Mouse (Mus musculus) forebrain, embryonic 13.5 days (tissue): ENCODE measurements at regions not wholly inside any gene's neighbourhood (a gene's known extent, or its start where the extent isn't known, plus 50 kb on each side); places are given as distances from the start of the nearest gene placed in this dataset.

Source experiments
- ATAC-seq: fragments of 200-750 bp; cut with Nextera tagmentation; 2 replicates; pipeline ENCODE4 v1.8.0; 2017
- H3K27ac ChIP-seq: fragments of 300-500 bp; sonication (generic); 2 replicates; pipeline ENCODE4 v1.5.1; 2015; ENCODE audit warnings: inconsistent platforms, mild to moderate bottlenecking, moderate library complexity
- H3K27me3 ChIP-seq: fragments of 300-500 bp; sonication (generic); 2 replicates; pipeline ENCODE4 v1.6.1; 2015; ENCODE audit warnings: mild to moderate bottlenecking, inconsistent platforms
- H3K36me3 ChIP-seq: fragments of 300-500 bp; sonication (generic); 2 replicates; pipeline ENCODE4 v1.6.1; 2015; ENCODE audit warnings: mild to moderate bottlenecking, inconsistent platforms; ENCODE audit not compliant: poor library complexity, severe bottlenecking
- H3K4me1 ChIP-seq: fragments of 300-500 bp; sonication (generic); 2 replicates; pipeline ENCODE4 v1.6.1; 2015; ENCODE audit warnings: inconsistent platforms
- H3K4me2 ChIP-seq: fragments of 300-500 bp; sonication (generic); 2 replicates; pipeline ENCODE4 v1.6.1; 2015; ENCODE audit warnings: inconsistent platforms, mild to moderate bottlenecking, moderate library complexity
- H3K4me3 ChIP-seq: fragments of 300-500 bp; sonication (generic); 2 replicates; pipeline ENCODE4 v1.5.1; 2015; ENCODE audit warnings: mild to moderate bottlenecking, inconsistent platforms
- H3K9ac ChIP-seq: fragments of 300-500 bp; sonication (generic); 2 replicates; pipeline ENCODE4 v1.6.1; 2015; ENCODE audit warnings: mild to moderate bottlenecking, inconsistent platforms
- H3K9me3 ChIP-seq: fragments of 300-500 bp; sonication (generic); replicated peaks from 2 replicates; pipeline ENCODE4 v1.6.1; 2016; ENCODE audit warnings: inconsistent platforms
- WGBS: fragments of 180-500 bp; shearing (Covaris S2); methylation state at CpG from one replicate; pipeline ENCODE4 v1.1.7; 2015; 5-methylcytosine and 5-hydroxymethylcytosine counted together

GRCm38 (mm10) chr14:29837063-29837462, 115.4 kb upstream of the Cacna2d3 start:
- 53% methylated on average over 1 of the region's 1 CpGs for WGBS

GRCm38 (mm10) chr14:29839576-29839975, 117.9 kb upstream of the Cacna2d3 start:
- Histone ChIP-seq H3K4me3 (no peak overlapping the region), H3K27ac (no peak overlapping the region), H3K9ac (no peak overlapping the region), H3K4me1 (no peaks in the 10 kb centered on the region), H3K9me3 (no peaks in the 10 kb centered on the region), H3K4me2 (no peak overlapping the region), H3K36me3 (no peaks in the 10 kb centered on the region), H3K27me3 (no peaks in the 10 kb centered on the region)
- ATAC-seq, result no peak
- WGBS, result 86% methylated on average over 3 of the region's 3 CpGs

More at GRCm38 (mm10) chr14:29837063-29837462, 115.4 kb upstream of the Cacna2d3 start:
- H3K27me3 ChIP-seq, result no peaks in the 10 kb centered on the region
- H3K4me1 ChIP-seq, result no peaks in the 10 kb centered on the region
- no peak overlapping the region for H3K4me3 ChIP-seq
- ATAC-seq, result no peak
- no peak overlapping the region for H3K9ac ChIP-seq
- H3K36me3 ChIP-seq, result no peaks in the 10 kb centered on the region
- no peaks in the 10 kb centered on the region for H3K9me3 ChIP-seq
- H3K27ac ChIP-seq, result no peak overlapping the region
- H3K4me2 ChIP-seq, result no peak overlapping the region

DNA sequence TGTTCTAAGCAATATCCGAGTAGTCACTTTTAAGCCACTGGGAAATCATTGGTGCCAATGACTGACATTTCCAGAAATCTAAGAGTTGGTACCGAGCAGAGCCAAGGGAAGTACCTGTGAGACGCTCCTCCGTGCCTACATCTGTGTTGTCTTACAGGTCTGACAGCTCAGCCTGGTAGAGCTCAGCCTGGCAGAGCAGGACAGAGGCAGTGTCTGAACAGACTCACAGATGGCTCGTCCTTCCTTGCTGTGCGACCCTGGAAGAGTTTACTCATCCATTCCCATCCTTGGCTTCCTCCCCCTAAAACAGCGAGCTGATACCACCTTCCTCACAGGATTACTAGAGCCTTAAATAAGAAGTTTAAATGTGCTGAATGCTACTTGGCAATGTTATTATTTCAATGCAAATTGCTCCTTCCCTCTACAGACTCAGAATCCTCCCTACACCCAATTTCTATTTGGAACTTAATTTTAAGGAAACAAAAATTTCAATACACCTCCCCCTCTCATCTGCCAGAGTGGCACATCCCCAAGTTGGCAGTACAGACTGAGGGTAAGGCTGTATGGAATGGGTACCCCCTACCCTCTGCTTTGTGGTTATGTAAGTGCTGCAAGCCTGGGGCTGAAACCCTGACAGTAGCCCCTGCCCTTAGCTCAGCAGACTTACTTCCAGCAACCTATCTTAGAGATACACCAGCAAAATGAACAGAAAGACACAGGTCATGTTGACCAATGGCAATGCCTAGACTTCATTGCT, 119.9 kb upstream of the Cacna2d3 start:
- H3K36me3 ChIP-seq, result no peaks in the 10 kb centered on the region

DNA sequence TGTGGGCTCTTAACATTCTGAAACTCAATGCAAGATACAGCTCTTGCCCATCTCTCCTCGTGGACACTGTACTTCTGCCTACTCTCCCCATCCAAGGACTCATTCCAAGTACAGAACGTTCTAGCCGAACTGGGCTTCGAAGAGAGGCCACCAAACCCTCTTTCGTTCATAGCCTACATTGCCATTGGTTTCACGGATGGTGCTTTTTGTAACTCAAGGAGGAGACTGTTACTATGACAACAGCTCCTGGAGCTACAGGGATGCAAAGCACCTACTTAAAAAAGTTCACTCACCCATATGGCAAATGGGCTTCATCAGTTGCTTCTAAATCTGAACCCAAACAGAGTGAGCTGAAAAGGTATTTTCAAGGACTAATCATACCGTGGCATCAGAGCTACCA, 120.4 kb upstream of the Selenok start:
- ATAC-seq, result no peak
- no peak overlapping the region for H3K4me2 ChIP-seq
- H3K9me3 ChIP-seq, result no peaks in the 10 kb centered on the region
- H3K9ac ChIP-seq, result no peak overlapping the region
- no peaks in the 10 kb centered on the region for H3K36me3 ChIP-seq
- H3K4me1 ChIP-seq, result 0 out of 2 replicates have a peak, but pooled peaks cover 7% of the 10 kb centered on the region
- 71% methylated on average over 7 of the region's 7 CpGs for WGBS
- no peaks in the 10 kb centered on the region for H3K27me3 ChIP-seq
- H3K4me3 ChIP-seq, result no peak overlapping the region
- H3K27ac ChIP-seq, result no peak overlapping the region

More for the DNA sequence above, 119.9 kb upstream of the Cacna2d3 start:
- Histone ChIP-seq H3K4me3 (no peak overlapping the region), H3K9ac (no peak overlapping the region), H3K4me1 (no peaks in the 10 kb centered on the region), H3K9me3 (no peaks in the 10 kb centered on the region), H3K27me3 (no peaks in the 10 kb centered on the region), H3K4me2 (no peak overlapping the region), H3K27ac (no peak overlapping the region)
- no peak for ATAC-seq
- WGBS, result 89% methylated on average over 7 of the region's 7 CpGs

- Histone ChIP-seq H3K36me3 (no peaks in the 10 kb centered on the region), H3K4me2 (no peak overlapping the region), H3K27ac (no peak overlapping the region), H3K9ac (no peak overlapping the region), H3K27me3 (no peaks in the 10 kb centered on the region), H3K9me3 (no peaks in the 10 kb centered on the region), H3K4me1 (0 out of 2 replicates have a peak, but pooled peaks cover 7% of the 10 kb centered on the region), H3K4me3 (no peak overlapping the region)
- no peak for ATAC-seq
- whole genome bisulfite sequencing, result 88% methylated on average over 5 of the region's 5 CpGs
These were observed 116.8 kb upstream of the Selenok start for GRCm38 (mm10) chr14:29851286-29851685.

DNA sequence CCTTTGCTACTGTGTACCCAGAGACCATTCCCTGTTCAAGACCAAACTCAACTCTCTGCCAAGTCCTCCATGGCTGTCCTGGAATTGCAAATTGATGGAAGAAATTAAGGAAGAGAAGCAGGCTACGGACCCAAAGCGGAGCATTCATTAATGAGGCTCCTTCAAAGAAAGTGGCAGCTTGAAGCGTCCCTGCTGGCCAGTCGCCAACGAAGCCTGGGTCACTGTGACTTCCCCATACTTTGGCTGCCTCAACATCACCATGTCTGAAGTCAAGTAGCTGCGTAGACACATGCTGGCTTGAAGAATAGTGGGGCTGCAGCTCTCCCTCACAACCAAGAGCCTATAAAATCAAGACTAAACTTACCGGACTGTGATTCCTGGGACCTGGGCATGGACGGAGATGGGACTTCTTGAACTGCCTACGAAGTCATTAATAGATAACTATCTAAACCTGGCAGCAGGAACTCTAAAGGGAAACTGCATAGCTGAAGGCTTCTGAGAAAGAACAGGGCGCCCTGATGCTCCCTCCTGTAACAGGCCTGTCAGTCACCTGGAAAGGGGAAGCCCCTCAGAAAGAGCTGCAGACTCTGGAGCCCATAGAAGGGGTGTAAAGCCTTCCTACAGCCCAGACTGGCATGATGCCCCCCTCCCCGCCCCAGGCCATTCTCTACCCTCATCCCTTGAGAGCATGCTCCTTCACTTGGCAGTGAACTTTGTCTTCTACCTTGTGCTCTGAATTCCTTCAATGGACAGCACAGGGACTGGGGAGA, 116.0 kb upstream of the Selenok start:
- Histone ChIP-seq H3K27me3 (no peaks in the 10 kb centered on the region), H3K36me3 (no peaks in the 10 kb centered on the region), H3K9me3 (no peaks in the 10 kb centered on the region), H3K27ac (no peak overlapping the region), H3K4me3 (no peak overlapping the region), H3K9ac (no peak overlapping the region), H3K4me1 (0 out of 2 replicates have a peak, but pooled peaks cover 7% of the 10 kb centered on the region), H3K4me2 (no peak overlapping the region)
- ATAC-seq, result no peak
- 70% methylated on average over 11 of the region's 11 CpGs for WGBS

DNA sequence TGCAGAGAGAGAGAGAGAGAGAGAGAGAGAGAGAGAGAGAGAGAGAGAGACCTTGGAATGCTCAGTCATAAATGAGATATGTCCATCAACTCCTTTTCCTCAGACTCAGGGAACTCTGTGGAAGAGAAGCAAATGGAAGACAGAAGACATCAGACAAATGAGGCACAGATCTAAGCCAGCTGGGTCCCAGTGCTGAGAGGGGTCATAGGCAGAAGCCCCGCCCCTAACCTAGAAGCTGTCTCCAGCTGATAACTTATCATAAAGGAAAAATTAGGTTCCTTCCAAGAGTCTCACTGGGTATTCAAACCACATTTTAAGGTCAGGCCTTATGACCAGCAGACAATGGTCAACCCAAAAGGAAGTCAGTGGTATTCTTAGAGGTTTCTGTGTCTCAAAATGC, 106.1 kb upstream of the Selenok start:
- WGBS, result 85% methylated on average over 1 of the region's 1 CpGs
- no peak overlapping the region for H3K27ac ChIP-seq
- no peak overlapping the region for H3K4me2 ChIP-seq
- no peaks in the 10 kb centered on the region for H3K9me3 ChIP-seq
- no peak for ATAC-seq
- H3K36me3 ChIP-seq, result no peaks in the 10 kb centered on the region
- H3K4me1 ChIP-seq, result no peaks in the 10 kb centered on the region
- no peaks in the 10 kb centered on the region for H3K27me3 ChIP-seq
- H3K9ac ChIP-seq, result no peak overlapping the region
- H3K4me3 ChIP-seq, result no peak overlapping the region

GRCm38 (mm10) chr14:29866455-29867275, 101.4 kb upstream of the Selenok start:
- 92% methylated on average over 7 of the region's 7 CpGs for WGBS
- H3K4me2 ChIP-seq, result no peak overlapping the region
- H3K9me3 ChIP-seq, result no peaks in the 10 kb centered on the region
- no peaks in the 10 kb centered on the region for H3K27me3 ChIP-seq
- no peak overlapping the region for H3K27ac ChIP-seq
- no peak overlapping the region for H3K9ac ChIP-seq
- H3K4me3 ChIP-seq, result no peak overlapping the region
- H3K4me1 ChIP-seq, result no peaks in the 10 kb centered on the region
- H3K36me3 ChIP-seq, result no peaks in the 10 kb centered on the region
- ATAC-seq, result no peak

GRCm38 (mm10) chr14:29867311-29867710, 100.8 kb upstream of the Selenok start:
- no peaks in the 10 kb centered on the region for H3K36me3 ChIP-seq
- H3K4me3 ChIP-seq, result no peak overlapping the region
- H3K9ac ChIP-seq, result no peak overlapping the region
- H3K27me3 ChIP-seq, result no peaks in the 10 kb centered on the region
- ATAC-seq, result no peak
- H3K27ac ChIP-seq, result no peak overlapping the region
- no peaks in the 10 kb centered on the region for H3K9me3 ChIP-seq
- H3K4me2 ChIP-seq, result no peak overlapping the region
- H3K4me1 ChIP-seq, result no peaks in the 10 kb centered on the region
- 90% methylated on average over 6 of the region's 6 CpGs for WGBS

- H3K4me1 ChIP-seq, result no peaks in the 10 kb centered on the region
- no peaks in the 10 kb centered on the region for H3K27me3 ChIP-seq
- H3K9ac ChIP-seq, result no peak overlapping the region
- no peaks in the 10 kb centered on the region for H3K9me3 ChIP-seq
- no peak overlapping the region for H3K4me2 ChIP-seq
- no peaks in the 10 kb centered on the region for H3K36me3 ChIP-seq
- H3K27ac ChIP-seq, result no peak overlapping the region
- no peak for ATAC-seq
- no peak overlapping the region for H3K4me3 ChIP-seq
- 91% methylated on average over 9 of the region's 9 CpGs for WGBS
These were observed 98.2 kb upstream of the Selenok start for GRCm38 (mm10) chr14:29869930-29870329.

GRCm38 (mm10) chr14:29876668-29877067, 91.4 kb upstream of the Selenok start:
- no peak overlapping the region for H3K9ac ChIP-seq
- H3K4me1 ChIP-seq, result no peaks in the 10 kb centered on the region
- H3K4me2 ChIP-seq, result no peak overlapping the region
- no peak overlapping the region for H3K4me3 ChIP-seq
- no peaks in the 10 kb centered on the region for H3K9me3 ChIP-seq
- 94% methylated on average over 4 of the region's 4 CpGs for WGBS
- no peaks in the 10 kb centered on the region for H3K27me3 ChIP-seq
- H3K36me3 ChIP-seq, result no peaks in the 10 kb centered on the region
- no peak overlapping the region for H3K27ac ChIP-seq
- ATAC-seq, result no peak
